Mouse (Mus musculus): ENCODE measurements around the gene Ccnf. TPM values are rescaled to one million over a fixed set of nuclear protein-coding genes. Genes with fewer than 3 reads are reported as not detected.

Gene Ccnf
- polyA plus RNA-seq, 1 experiment = 10.7 TPM

DNA sequence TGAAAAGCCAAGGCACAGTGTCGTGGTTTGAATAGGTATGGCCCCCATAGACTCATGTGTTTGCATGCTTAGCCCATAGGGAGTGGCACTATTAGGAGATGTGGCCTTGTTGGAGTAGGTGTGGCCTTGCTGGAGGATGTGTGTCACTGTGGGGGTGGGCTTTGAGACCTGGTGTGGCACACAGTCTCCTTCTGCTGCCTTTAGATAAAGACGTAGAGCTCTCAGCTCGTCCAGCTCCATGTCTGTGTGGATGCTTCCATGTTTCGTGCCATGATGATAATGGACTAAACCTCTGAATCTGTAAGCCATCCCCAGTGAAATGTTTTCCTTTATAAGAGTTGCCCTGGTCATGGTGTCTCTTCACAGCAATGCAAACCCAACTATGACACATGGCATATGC lies 28.6 kb upstream of the Ccnf start:
- TF ChIP-seq POLR2A (IDR thresholded peaks at IDR 0.05; ENCODE audit: control insufficient read depth, low read depth, low read length) (no peak), CTCF (IDR thresholded peaks at IDR 0.05; ENCODE audit: control insufficient read depth, insufficient read depth, insufficient replicate concordance, low read depth, low read length) (no peak)
- Histone ChIP-seq H3K27ac (ENCODE audit: control insufficient read depth, insufficient read depth, low read depth, low read length) (no peak overlapping the region), H3K36me3 (ENCODE audit: control insufficient read depth, insufficient read depth, low read length) (no peaks in the 10 kb centered on the region), H3K4me3 (ENCODE audit: control insufficient read depth, low read depth, low read length) (no peak overlapping the region), H3K4me1 (ENCODE audit: control insufficient read depth, insufficient read depth, low read length) (no peaks in the 10 kb centered on the region), H3K27me3 (ENCODE audit: control insufficient read depth, insufficient read depth, low read length) (no peaks in the 10 kb centered on the region)

DNA sequence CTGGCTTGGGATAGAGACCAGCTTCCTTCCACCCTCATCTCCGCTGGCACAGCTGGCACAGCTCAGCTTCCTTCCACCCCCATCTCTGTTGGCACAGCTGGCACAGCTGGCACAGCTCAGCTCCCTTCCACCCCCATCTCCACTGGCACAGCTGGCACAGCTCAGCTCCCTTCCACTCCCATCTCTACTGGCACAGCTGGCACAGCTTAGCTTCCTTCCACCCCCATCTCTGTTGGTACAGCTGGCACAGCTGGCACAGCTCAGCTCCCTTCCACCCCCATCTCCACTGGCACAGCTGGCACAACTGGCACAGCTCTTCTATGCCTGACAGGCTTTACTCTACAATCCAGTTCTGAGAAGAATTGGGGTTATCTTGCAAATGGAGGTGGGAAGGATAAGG lies 15.8 kb upstream of the Ccnf start:
- TF ChIP-seq CTCF (IDR thresholded peaks at IDR 0.05; ENCODE audit: control insufficient read depth, insufficient read depth, insufficient replicate concordance, low read depth, low read length) = no peak
- H3K27me3 ChIP-seq (ENCODE audit: control insufficient read depth, insufficient read depth, low read length) = no peaks in the 10 kb centered on the region
- no peak overlapping the region for H3K4me3 ChIP-seq (ENCODE audit: control insufficient read depth, low read depth, low read length)
- no peaks in the 10 kb centered on the region for H3K36me3 ChIP-seq (ENCODE audit: control insufficient read depth, insufficient read depth, low read length)
- no peaks in the 10 kb centered on the region for H3K4me1 ChIP-seq (ENCODE audit: control insufficient read depth, insufficient read depth, low read length)
- no peak overlapping the region for H3K27ac ChIP-seq (ENCODE audit: control insufficient read depth, insufficient read depth, low read depth, low read length)

DNA sequence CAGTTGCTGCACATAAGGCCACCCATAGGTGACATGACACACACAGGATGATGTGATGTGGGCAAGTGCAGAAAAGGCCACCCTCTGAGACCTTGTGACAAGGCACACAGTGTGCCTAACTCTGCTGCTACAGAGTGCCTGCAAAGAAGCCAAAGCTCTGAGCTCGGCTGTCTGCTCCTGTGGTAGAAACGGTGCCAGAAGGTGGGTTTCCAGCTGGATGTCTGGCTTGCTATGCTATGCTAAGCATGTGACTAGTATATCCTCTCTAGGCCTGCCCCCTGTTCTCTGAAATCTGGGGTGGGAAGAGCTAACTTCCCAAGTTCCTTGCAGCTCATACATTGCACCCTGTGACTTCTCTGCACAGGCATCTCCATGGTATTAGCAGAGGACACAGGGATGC lies 13.5 kb upstream of the Ccnf start:
- Histone ChIP-seq H3K4me3 (ENCODE audit: control insufficient read depth, low read depth, low read length) (no peak overlapping the region), H3K27me3 (ENCODE audit: control insufficient read depth, insufficient read depth, low read length) (no peaks in the 10 kb centered on the region), H3K36me3 (ENCODE audit: control insufficient read depth, insufficient read depth, low read length) (no peaks in the 10 kb centered on the region), H3K27ac (ENCODE audit: control insufficient read depth, insufficient read depth, low read depth, low read length) (no peak overlapping the region), H3K4me1 (ENCODE audit: control insufficient read depth, insufficient read depth, low read length) (no peaks in the 10 kb centered on the region)
- TF ChIP-seq POLR2A (IDR thresholded peaks at IDR 0.05; ENCODE audit: control insufficient read depth, low read depth, low read length) (no peak), CTCF (IDR thresholded peaks at IDR 0.05; ENCODE audit: control insufficient read depth, insufficient read depth, insufficient replicate concordance, low read depth, low read length) (no peak)

DNA sequence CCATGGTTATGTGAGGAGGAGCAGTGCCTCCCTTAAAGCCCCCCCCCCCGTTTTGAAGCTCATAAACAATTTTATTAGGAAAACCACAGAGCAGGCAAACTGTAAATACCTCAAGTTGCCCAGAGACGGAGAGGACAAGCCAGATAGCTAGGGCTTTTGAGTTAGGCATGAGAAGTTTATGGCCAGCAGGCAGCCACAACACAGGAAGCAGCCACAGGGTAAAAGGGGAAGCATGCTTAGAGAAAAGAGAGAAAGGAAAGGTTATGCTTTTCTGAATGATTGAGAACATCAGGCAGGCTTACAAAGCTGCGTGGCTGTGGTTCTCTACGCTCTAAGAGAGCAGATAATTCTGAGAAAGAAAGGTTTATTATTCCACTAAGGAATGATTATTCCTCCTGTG lies 9.2 kb upstream of the Ccnf start:
- Histone ChIP-seq H3K4me1 (ENCODE audit: control insufficient read depth, insufficient read depth, low read length) (no peaks in the 10 kb centered on the region), H3K4me3 (ENCODE audit: control insufficient read depth, low read depth, low read length) (no peak overlapping the region), H3K27ac (ENCODE audit: control insufficient read depth, insufficient read depth, low read depth, low read length) (no peak overlapping the region), H3K36me3 (ENCODE audit: control insufficient read depth, insufficient read depth, low read length) (no peaks in the 10 kb centered on the region), H3K27me3 (ENCODE audit: control insufficient read depth, insufficient read depth, low read length) (no peaks in the 10 kb centered on the region)
- no peak for TF ChIP-seq CTCF (IDR thresholded peaks at IDR 0.05; ENCODE audit: control insufficient read depth, insufficient read depth, insufficient replicate concordance, low read depth, low read length)
- TF ChIP-seq POLR2A (IDR thresholded peaks at IDR 0.05; ENCODE audit: control insufficient read depth, low read depth, low read length) = no peak

DNA sequence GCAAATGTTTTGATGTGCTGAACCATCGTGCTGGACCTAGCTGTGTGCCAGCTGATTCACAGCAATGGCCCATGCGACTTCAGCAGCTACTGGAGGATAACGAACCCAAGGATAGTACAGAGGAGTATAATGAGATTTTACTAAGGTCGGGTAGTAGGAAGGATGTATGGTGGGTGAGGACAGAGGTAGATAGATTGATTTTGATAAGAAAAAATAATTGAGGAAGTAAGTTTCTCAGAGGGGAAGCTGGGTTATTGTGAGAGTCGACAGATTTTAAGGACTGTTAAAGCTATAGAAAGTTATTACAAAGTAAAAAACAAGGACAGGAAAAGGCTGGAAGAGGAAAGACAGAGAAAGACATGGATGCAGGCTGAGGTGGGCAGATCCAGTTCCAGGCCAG lies 8.4 kb upstream of the Ccnf start:
- H3K4me1 ChIP-seq (ENCODE audit: control insufficient read depth, insufficient read depth, low read length) = no peaks in the 10 kb centered on the region
- no peaks in the 10 kb centered on the region for H3K27me3 ChIP-seq (ENCODE audit: control insufficient read depth, insufficient read depth, low read length)
- no peak overlapping the region for H3K27ac ChIP-seq (ENCODE audit: control insufficient read depth, insufficient read depth, low read depth, low read length)
- H3K4me3 ChIP-seq (ENCODE audit: control insufficient read depth, low read depth, low read length) = no peak overlapping the region
- TF ChIP-seq POLR2A (IDR thresholded peaks at IDR 0.05; ENCODE audit: control insufficient read depth, low read depth, low read length) = no peak
- TF ChIP-seq CTCF (IDR thresholded peaks at IDR 0.05; ENCODE audit: control insufficient read depth, insufficient read depth, insufficient replicate concordance, low read depth, low read length) = no peak
- no peaks in the 10 kb centered on the region for H3K36me3 ChIP-seq (ENCODE audit: control insufficient read depth, insufficient read depth, low read length)

DNA sequence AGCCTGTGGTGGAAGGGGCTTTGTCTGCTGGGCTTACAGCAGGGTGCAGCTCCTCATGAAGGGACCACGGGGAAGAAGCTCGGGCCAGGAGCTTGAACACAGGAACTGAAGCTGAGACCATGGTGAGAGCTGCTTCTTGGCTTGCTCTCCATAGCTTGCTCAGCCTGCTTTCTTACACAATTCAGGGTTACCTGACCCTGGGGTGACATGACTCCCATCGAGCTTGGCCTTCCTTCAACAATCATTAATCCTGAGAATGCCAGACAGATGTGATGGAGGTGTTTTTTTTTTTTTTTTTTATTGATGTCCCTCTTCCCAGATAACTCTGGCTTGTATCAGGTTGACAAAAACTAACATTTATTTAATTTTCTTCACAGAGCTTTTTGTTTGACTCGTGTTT lies 7.7 kb upstream of the Ccnf start:
- TF ChIP-seq POLR2A (IDR thresholded peaks at IDR 0.05; ENCODE audit: control insufficient read depth, low read depth, low read length) = no peak
- no peak for TF ChIP-seq CTCF (IDR thresholded peaks at IDR 0.05; ENCODE audit: control insufficient read depth, insufficient read depth, insufficient replicate concordance, low read depth, low read length)
- Histone ChIP-seq H3K27ac (ENCODE audit: control insufficient read depth, insufficient read depth, low read depth, low read length) (no peak overlapping the region), H3K4me1 (ENCODE audit: control insufficient read depth, insufficient read depth, low read length) (no peaks in the 10 kb centered on the region), H3K36me3 (ENCODE audit: control insufficient read depth, insufficient read depth, low read length) (no peaks in the 10 kb centered on the region), H3K4me3 (ENCODE audit: control insufficient read depth, low read depth, low read length) (no peak overlapping the region), H3K27me3 (ENCODE audit: control insufficient read depth, insufficient read depth, low read length) (no peaks in the 10 kb centered on the region)

DNA sequence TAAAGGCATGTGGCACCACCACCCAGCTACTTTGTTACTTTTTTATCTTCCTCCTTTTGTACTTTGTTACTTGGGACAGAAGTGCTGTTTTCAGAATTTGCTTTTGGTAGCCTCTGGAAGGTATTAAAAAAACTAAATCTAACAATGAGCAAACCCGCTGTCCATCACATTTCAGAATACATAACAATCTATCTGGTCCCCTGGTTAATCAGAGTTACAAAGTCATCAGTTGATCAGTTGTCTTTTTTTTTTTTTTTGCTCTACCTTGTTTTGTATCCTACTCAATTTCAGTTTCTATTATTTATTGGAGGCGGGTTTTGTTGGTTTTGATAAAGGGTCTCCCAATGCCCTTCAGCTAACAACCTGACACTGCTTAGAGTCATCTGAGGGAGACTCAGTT lies 1.0 kb upstream of the Ccnf start:
- H3K27me3 ChIP-seq (ENCODE audit: control insufficient read depth, insufficient read depth, low read length) = no peaks in the 10 kb centered on the region
- H3K4me3 ChIP-seq (ENCODE audit: control insufficient read depth, low read depth, low read length) = peak overlapping the region; percentile 94; the same call in 1 of the 2 replicates
- H3K36me3 ChIP-seq (ENCODE audit: control insufficient read depth, insufficient read depth, low read length) = no peaks in the 10 kb centered on the region
- H3K4me1 ChIP-seq (ENCODE audit: control insufficient read depth, insufficient read depth, low read length) = peaks cover 11% of the 10 kb centered on the region
- TF ChIP-seq POLR2A (IDR thresholded peaks at IDR 0.05; ENCODE audit: control insufficient read depth, low read depth, low read length) (no peak), CTCF (IDR thresholded peaks at IDR 0.05; ENCODE audit: control insufficient read depth, insufficient read depth, insufficient replicate concordance, low read depth, low read length) (no peak)
- H3K27ac ChIP-seq (ENCODE audit: control insufficient read depth, insufficient read depth, low read depth, low read length) = no peak overlapping the region

DNA sequence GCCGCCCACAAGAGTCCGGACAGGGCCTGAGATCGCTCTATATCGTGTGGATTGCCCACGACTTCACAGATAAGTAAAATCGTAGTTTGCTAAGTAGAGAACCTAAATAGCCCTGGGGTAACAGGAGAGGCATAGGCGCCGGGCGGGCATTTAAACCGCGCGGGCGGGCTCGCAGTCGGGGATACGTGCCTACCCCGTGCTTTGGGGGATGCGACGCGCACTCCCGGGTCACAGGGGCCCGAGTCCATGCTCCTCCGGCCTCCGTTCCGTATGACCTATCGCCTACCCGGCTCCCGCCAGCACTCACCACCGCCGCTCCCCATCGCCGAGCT lies 330 bp downstream of the Ccnf start:
- TF ChIP-seq CTCF (IDR thresholded peaks at IDR 0.05; ENCODE audit: control insufficient read depth, insufficient read depth, insufficient replicate concordance, low read depth, low read length) (no peak), POLR2A (IDR thresholded peaks at IDR 0.05; ENCODE audit: control insufficient read depth, low read depth, low read length) (no peak; the same call in 1 of the 2 replicates)
- Histone ChIP-seq H3K36me3 (ENCODE audit: control insufficient read depth, insufficient read depth, low read length) (no peaks in the 10 kb centered on the region), H3K4me3 (ENCODE audit: control insufficient read depth, low read depth, low read length) (peak overlapping the region; percentile 94), H3K4me1 (ENCODE audit: control insufficient read depth, insufficient read depth, low read length) (peaks cover 11% of the 10 kb centered on the region), H3K27me3 (ENCODE audit: control insufficient read depth, insufficient read depth, low read length) (no peaks in the 10 kb centered on the region), H3K27ac (ENCODE audit: control insufficient read depth, insufficient read depth, low read depth, low read length) (no peak overlapping the region)

Measured in testis, adult 2 months (tissue).